Mouse (Mus musculus): ENCODE measurements at regions not wholly inside any gene's neighbourhood (a gene's known extent, or its start where the extent isn't known, plus 50 kb on each side); places are given as distances from the start of the nearest gene placed in this dataset.

GRCm38 (mm10) chr1:28144824-28145223 lies 635.2 kb downstream of the Gm597 start:
- CTCF ChIA-PET, result no interaction called here
- POLR2A ChIA-PET, result no interaction called here

- CTCF ChIA-PET, result no interaction called here
- POLR2A ChIA-PET, result no interaction called here
Measured at GRCm38 (mm10) chr1:28102021-28102526, 678.0 kb downstream of the Gm597 start.

GRCm38 (mm10) chr1:28084456-28084855 lies 695.6 kb downstream of the Gm597 start:
- POLR2A ChIA-PET, result no interaction called here
- CTCF ChIA-PET, result no interaction called here

GRCm38 (mm10) chr1:28053980-28054379 lies 726.1 kb downstream of the Gm597 start:
- ChIA-PET POLR2A (no interaction called here), CTCF (no interaction called here)

GRCm38 (mm10) chr1:28047964-28048363 lies 732.1 kb downstream of the Gm597 start:
- POLR2A ChIA-PET, result no interaction called here
- CTCF ChIA-PET, result no interaction called here

- POLR2A ChIA-PET, result no interaction called here
- CTCF ChIA-PET, result no interaction called here
Measured at GRCm38 (mm10) chr1:28047379-28047778, 732.7 kb downstream of the Gm597 start.

- ChIA-PET POLR2A (no interaction called here), CTCF (no interaction called here)
Measured at GRCm38 (mm10) chr1:28045695-28046094, 734.4 kb downstream of the Gm597 start.

GRCm38 (mm10) chr1:28025720-28026119 lies 754.3 kb downstream of the Gm597 start:
- CTCF ChIA-PET, result no interaction called here
- POLR2A ChIA-PET, result interaction anchor here in 1 of 4 experiments (0.5 kb wide), 1 partner anchor 406 kb away, joined by 3 read pairs; no protein-coding TSS in a partner anchor

- CTCF ChIA-PET, result no interaction called here
- POLR2A ChIA-PET, result no interaction called here
Measured at GRCm38 (mm10) chr1:27998434-27998833, 781.6 kb downstream of the Gm597 start.

GRCm38 (mm10) chr1:27963369-27963768 lies 816.7 kb downstream of the Gm597 start:
- ChIA-PET POLR2A (interaction anchor here in 1 of 4 experiments (0.8 kb wide), 1 partner anchor 356 kb away, joined by 3 read pairs; no protein-coding TSS in a partner anchor), CTCF (no interaction called here)
